Mouse (Mus musculus) E14TG2a.4 (cell line): ENCODE data around the gene Mrps33.

ENCODE experiments used
- CTCF ChIP-seq: conservative IDR thresholded peaks from 2 replicates; pipeline ENCODE4 v1.5.1; 2014; ENCODE audit warnings: low read length
- NANOG ChIP-seq: IDR thresholded peaks from 2 replicates; pipeline ENCODE4 v1.6.1; 2014; ENCODE audit warnings: borderline replicate concordance, low read length, mixed read lengths
- POU5F1 ChIP-seq: IDR thresholded peaks from 2 replicates; pipeline ENCODE4 v1.6.1; 2014; ENCODE audit warnings: low read length, borderline replicate concordance

- TF ChIP-seq CTCF (no peak), NANOG (no peak), POU5F1 (no peak)
These were observed 27.3 kb downstream of the Mrps33 start for GRCm38 (mm10) chr6:39783521-39783920.
